Mouse (Mus musculus) heart, embryonic 10.5 days (tissue): ENCODE measurements around the gene 1810046K07Rik. TPM values are rescaled to one million over a fixed set of nuclear protein-coding genes. Genes with fewer than 3 reads are reported as not detected.

ENCODE experiments used
- DNase-seq: peaks from one replicate; pipeline ENCODE4 v3.0.0-alpha.2; 2017; ENCODE audit warnings: low spot score
- H3K27ac ChIP-seq: fragments of 300-500 bp; sonication (generic); 2 replicates; pipeline ENCODE4 v1.5.1; 2016; ENCODE audit warnings: mild to moderate bottlenecking
- H3K27me3 ChIP-seq: fragments of 300-500 bp; sonication (generic); 2 replicates; pipeline ENCODE4 v1.6.1; 2016; ENCODE audit warnings: mild to moderate bottlenecking; ENCODE audit not compliant: poor library complexity, insufficient read depth, severe bottlenecking
- H3K36me3 ChIP-seq: fragments of 300-500 bp; sonication (generic); 2 replicates; pipeline ENCODE4 v1.6.1; 2016; ENCODE audit warnings: mild to moderate bottlenecking, moderate library complexity
- H3K4me1 ChIP-seq: fragments of 300-500 bp; sonication (generic); 2 replicates; pipeline ENCODE4 v1.6.1; 2016; ENCODE audit warnings: mild to moderate bottlenecking
- H3K4me3 ChIP-seq: fragments of 300-500 bp; sonication (generic); 2 replicates; pipeline ENCODE4 v1.5.1; 2016; ENCODE audit warnings: mild to moderate bottlenecking, moderate library complexity
- H3K9me3 ChIP-seq: fragments of 300-500 bp; sonication (generic); 2 replicates; pipeline ENCODE4 v1.6.1; 2016; ENCODE audit warnings: mild to moderate bottlenecking, moderate library complexity
- WGBS: fragments of 180-500 bp; shearing (Covaris S2); methylation state at CpG from one replicate; pipeline ENCODE4 v1.1.7; 2016; 5-methylcytosine and 5-hydroxymethylcytosine counted together
- polyA plus RNA-seq: library from polyadenylated mRNA; unstranded; fragments of >200 nt; fragmentation: Nextera tagmentation; extraction: Ambion mirVana; gene quantifications from 2 replicates; pipeline ENCODE4 v1.2.1, GENCODE M21; 2016

1810046K07Rik gene
- not detected in 2 replicates for polyA plus RNA-seq

DNA sequence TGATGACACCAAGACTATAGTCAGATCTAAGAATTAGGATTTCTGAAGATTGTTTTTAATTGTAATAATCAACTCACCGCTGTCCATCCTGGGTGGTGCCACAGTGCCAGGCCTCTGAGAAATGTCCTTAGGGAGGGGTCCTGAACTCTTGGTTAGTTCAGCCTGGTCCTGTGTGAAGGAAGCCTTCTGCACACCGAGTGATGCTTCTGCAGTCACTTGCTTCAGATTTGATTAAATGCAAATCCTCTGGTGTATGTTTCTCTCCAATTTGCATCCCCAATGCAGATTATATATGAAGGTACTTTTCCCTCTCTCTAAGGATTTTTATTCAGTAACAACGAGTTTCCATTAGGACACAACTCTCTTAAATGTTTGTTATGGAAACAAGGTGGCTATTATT is at the start of gene 1810046K07Rik:
1810046K07Rik (minus strand) TSS at position 187 of the 400 bp plus-strand sequence.
- WGBS = 82% methylated on average over 3 of the region's 3 CpGs

GRCm38 (mm10) chr9:51369560-51369959 is 40.8 kb upstream of the 1810046K07Rik start:
- H3K4me3 ChIP-seq = no peak overlapping the region
- H3K9me3 ChIP-seq = no peaks in the 10 kb centered on the region
- H3K4me1 ChIP-seq = no peaks in the 10 kb centered on the region
- no peak for DNase-seq
- H3K36me3 ChIP-seq = no peaks in the 10 kb centered on the region
- 68% methylated on average over 3 of the region's 3 CpGs for WGBS
- no peaks in the 10 kb centered on the region for H3K27me3 ChIP-seq
- no peak overlapping the region for H3K27ac ChIP-seq

More for the DNA sequence above, at the start of gene 1810046K07Rik:
- H3K36me3 ChIP-seq = no peaks in the 10 kb centered on the region
- no peak for DNase-seq
- H3K4me3 ChIP-seq = no peak within 1 kb of the TSS
- no peak within 1 kb of the TSS for H3K27ac ChIP-seq
- H3K9me3 ChIP-seq = no peaks in the 10 kb centered on the region
- H3K27me3 ChIP-seq = no peaks in the 10 kb centered on the region
- H3K4me1 ChIP-seq = no peaks in the 10 kb centered on the region

DNA sequence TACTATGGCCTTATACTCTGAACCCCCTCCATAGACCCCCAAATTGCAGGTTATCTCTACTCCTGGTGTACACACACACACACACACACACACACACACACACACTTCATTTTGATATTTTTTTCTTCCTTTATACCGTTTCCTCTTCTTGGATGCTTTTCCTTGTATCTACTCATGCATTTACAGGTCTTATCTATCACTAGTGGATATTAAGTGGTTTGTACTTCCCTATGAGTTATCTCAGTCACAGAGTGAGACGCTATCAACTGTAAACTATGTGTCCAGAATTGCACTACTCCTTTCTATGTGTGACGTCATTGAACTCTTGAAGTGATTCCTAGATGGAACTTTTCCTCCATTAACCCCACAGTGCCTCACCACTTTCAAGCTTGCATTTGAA is 38.4 kb upstream of the 1810046K07Rik start:
- Histone ChIP-seq H3K27me3 (no peaks in the 10 kb centered on the region), H3K36me3 (no peaks in the 10 kb centered on the region), H3K4me3 (no peak overlapping the region), H3K9me3 (no peaks in the 10 kb centered on the region), H3K4me1 (no peaks in the 10 kb centered on the region), H3K27ac (no peak overlapping the region)
- DNase-seq = no peak
- 69% methylated on average over 3 of the region's 3 CpGs for WGBS

GRCm38 (mm10) chr9:51364059-51364458 is 35.3 kb upstream of the 1810046K07Rik start:
- Histone ChIP-seq H3K9me3 (no peaks in the 10 kb centered on the region), H3K4me3 (no peak overlapping the region), H3K36me3 (no peaks in the 10 kb centered on the region), H3K27me3 (no peaks in the 10 kb centered on the region), H3K4me1 (no peaks in the 10 kb centered on the region), H3K27ac (no peak overlapping the region)
- 76% methylated on average over 4 of the region's 4 CpGs for WGBS
- DNase-seq = no peak

- 73% methylated on average over 3 of the region's 3 CpGs for WGBS
- H3K4me3 ChIP-seq = no peak overlapping the region
- no peak overlapping the region for H3K27ac ChIP-seq
- no peaks in the 10 kb centered on the region for H3K27me3 ChIP-seq
- DNase-seq = no peak
- H3K9me3 ChIP-seq = no peaks in the 10 kb centered on the region
- H3K36me3 ChIP-seq = no peaks in the 10 kb centered on the region
- peaks cover 5% of the 10 kb centered on the region; the same call in 1 of the 2 replicates for H3K4me1 ChIP-seq
Observed at GRCm38 (mm10) chr9:51353511-51353910, 24.8 kb upstream of the 1810046K07Rik start.

GRCm38 (mm10) chr9:51352896-51353295 is 24.2 kb upstream of the 1810046K07Rik start:
- 88% methylated on average over 3 of the region's 3 CpGs for WGBS
- H3K27me3 ChIP-seq = no peaks in the 10 kb centered on the region
- no peaks in the 10 kb centered on the region for H3K9me3 ChIP-seq
- no peak overlapping the region for H3K4me3 ChIP-seq
- no peak overlapping the region for H3K27ac ChIP-seq
- H3K4me1 ChIP-seq = peaks cover 5% of the 10 kb centered on the region; the same call in 1 of the 2 replicates
- H3K36me3 ChIP-seq = no peaks in the 10 kb centered on the region
- no peak for DNase-seq

DNA sequence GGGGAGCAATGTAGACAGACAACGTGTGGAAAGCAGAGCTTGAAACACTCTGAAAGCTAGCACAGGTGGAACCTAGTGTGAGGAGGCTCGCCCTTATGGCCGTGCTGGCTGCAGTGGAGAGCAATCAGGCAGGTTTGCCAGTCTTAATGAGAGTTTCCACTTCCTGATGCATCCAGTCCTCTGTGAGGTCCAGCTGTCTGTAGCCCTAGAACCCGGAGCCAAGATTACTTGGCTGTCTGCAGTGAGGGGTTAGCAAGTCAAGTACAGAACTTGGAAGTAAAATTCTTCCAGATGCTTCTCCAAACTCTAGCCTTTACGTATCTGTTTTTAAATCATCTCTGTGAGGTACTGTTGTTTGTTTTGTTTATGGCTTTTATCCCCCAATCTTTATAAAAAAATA is 20.7 kb upstream of the 1810046K07Rik start:
- H3K36me3 ChIP-seq = no peaks in the 10 kb centered on the region
- no peak overlapping the region for H3K27ac ChIP-seq
- peaks cover 1% of the 10 kb centered on the region; the same call in 1 of the 2 replicates for H3K4me1 ChIP-seq
- no peak overlapping the region for H3K4me3 ChIP-seq
- DNase-seq = no peak
- H3K27me3 ChIP-seq = no peaks in the 10 kb centered on the region
- H3K9me3 ChIP-seq = no peaks in the 10 kb centered on the region
- 78% methylated on average over 5 of the region's 5 CpGs for WGBS

- H3K4me3 ChIP-seq = no peak overlapping the region
- H3K9me3 ChIP-seq = no peaks in the 10 kb centered on the region
- no peak for DNase-seq
- H3K27me3 ChIP-seq = no peaks in the 10 kb centered on the region
- 87% methylated on average over 9 of the region's 9 CpGs for WGBS
- no peaks in the 10 kb centered on the region for H3K4me1 ChIP-seq
- no peak overlapping the region for H3K27ac ChIP-seq
- H3K36me3 ChIP-seq = no peaks in the 10 kb centered on the region
Observed at GRCm38 (mm10) chr9:51345768-51346167, 17.1 kb upstream of the 1810046K07Rik start.

- no peak overlapping the region for H3K27ac ChIP-seq
- WGBS = 28% methylated on average over 8 of the region's 8 CpGs
- no peaks in the 10 kb centered on the region for H3K27me3 ChIP-seq
- peaks cover 6% of the 10 kb centered on the region; the same call in 1 of the 2 replicates for H3K4me1 ChIP-seq
- H3K4me3 ChIP-seq = peak overlapping the region; percentile 29; the same call in 1 of the 2 replicates
- no peaks in the 10 kb centered on the region for H3K36me3 ChIP-seq
- peak; percentile 84 for DNase-seq
- H3K9me3 ChIP-seq = no peaks in the 10 kb centered on the region
Observed at GRCm38 (mm10) chr9:51335294-51336010, 6.7 kb upstream of the 1810046K07Rik start.

GRCm38 (mm10) chr9:51331449-51332238 is 2.9 kb upstream of the 1810046K07Rik start:
- no peaks in the 10 kb centered on the region for H3K27me3 ChIP-seq
- H3K4me1 ChIP-seq = peaks cover 6% of the 10 kb centered on the region; the same call in 1 of the 2 replicates
- no peak overlapping the region for H3K27ac ChIP-seq
- H3K9me3 ChIP-seq = no peaks in the 10 kb centered on the region
- no peak for DNase-seq
- no peak overlapping the region for H3K4me3 ChIP-seq
- WGBS = 84% methylated on average over 13 of the region's 13 CpGs
- H3K36me3 ChIP-seq = no peaks in the 10 kb centered on the region

GRCm38 (mm10) chr9:51327555-51327903 is 1.2 kb downstream of the 1810046K07Rik start:
- no peaks in the 10 kb centered on the region for H3K36me3 ChIP-seq
- no peak overlapping the region for H3K27ac ChIP-seq
- DNase-seq = no peak
- WGBS = 77% methylated on average over 5 of the region's 5 CpGs
- H3K4me1 ChIP-seq = no peaks in the 10 kb centered on the region
- H3K4me3 ChIP-seq = no peak overlapping the region
- H3K27me3 ChIP-seq = no peaks in the 10 kb centered on the region
- no peaks in the 10 kb centered on the region for H3K9me3 ChIP-seq

DNA sequence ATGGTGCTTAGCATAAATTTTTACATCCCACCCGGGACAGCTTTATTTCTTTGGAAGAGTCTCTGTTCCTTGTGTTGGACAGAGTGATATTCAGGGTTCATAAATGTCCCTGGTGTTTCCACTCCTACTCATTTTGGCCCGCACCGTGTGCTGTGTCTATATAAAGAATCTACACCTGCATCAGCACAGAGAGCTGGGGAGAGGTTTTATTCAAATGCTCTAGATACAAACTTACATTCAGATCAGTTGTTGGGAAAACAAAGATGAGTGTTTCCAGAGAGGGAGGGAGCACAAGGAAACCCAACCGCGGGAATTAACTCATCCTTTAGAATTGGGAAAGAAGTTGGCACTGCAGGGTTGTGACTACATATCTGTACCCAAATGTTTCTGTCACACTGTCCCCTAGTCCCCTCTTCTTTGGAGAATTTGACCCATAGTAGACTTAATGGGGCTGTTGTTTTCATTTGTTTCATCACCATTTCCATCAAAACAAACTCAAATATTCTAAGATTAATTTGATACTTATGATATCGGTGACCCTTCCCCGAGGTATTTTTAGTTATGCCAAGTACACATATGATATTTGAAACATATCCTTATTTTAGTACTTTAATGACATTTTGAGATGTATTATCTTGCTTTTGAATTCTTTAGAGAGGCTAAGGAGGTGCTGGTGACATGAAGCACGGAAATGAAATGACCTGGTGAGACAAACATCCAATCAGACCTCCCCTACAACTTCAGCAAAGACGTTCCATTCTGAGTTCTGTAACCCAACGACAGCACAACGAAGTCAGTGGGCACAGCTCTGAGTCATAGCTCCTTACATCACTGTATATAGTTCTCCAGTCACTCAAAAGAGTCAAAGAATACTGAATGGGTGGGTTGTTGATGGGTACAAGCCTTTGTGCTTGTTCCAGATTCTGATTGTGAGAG is 1.8 kb downstream of the 1810046K07Rik start:
- H3K27me3 ChIP-seq = no peaks in the 10 kb centered on the region
- no peaks in the 10 kb centered on the region for H3K36me3 ChIP-seq
- DNase-seq = no peak
- H3K4me3 ChIP-seq = no peak overlapping the region
- WGBS = 77% methylated on average over 11 of the region's 11 CpGs
- H3K4me1 ChIP-seq = no peaks in the 10 kb centered on the region
- H3K9me3 ChIP-seq = no peaks in the 10 kb centered on the region
- no peak overlapping the region for H3K27ac ChIP-seq
